Mouse (Mus musculus): Measurements from ENCODE around the gene Msrb3. TPM values are rescaled to one million over a fixed set of nuclear protein-coding genes. Genes with fewer than 3 reads are reported as not detected.

The Msrb3 gene
- polyA plus RNA-seq, 1 experiment, result 9.4 TPM

- Histone ChIP-seq H3K4me1 (ENCODE audit: control insufficient read depth, insufficient read depth, low read length) (no peaks in the 10 kb centered on the region; the same call in 1 of the 2 replicates), H3K4me3 (ENCODE audit: insufficient read depth, low read depth, low read length) (no peak overlapping the region), H3K36me3 (ENCODE audit: control insufficient read depth, insufficient read depth, low read length) (no peaks in the 10 kb centered on the region), H3K27me3 (replicated peaks; ENCODE audit: control insufficient read depth, insufficient read depth, low read length) (no peaks in the 10 kb centered on the region; the same call in 1 of the 2 replicates), H3K27ac (ENCODE audit: insufficient read depth, low read depth, low read length) (no peak overlapping the region)
- WGBS, result 60% methylated on average over 4 of the region's 4 CpGs
- DNase-seq, result no peak
- no peak for TF ChIP-seq POLR2A (IDR thresholded peaks at IDR 0.05; ENCODE audit: low read depth, low read length)
- no peak for TF ChIP-seq CTCF (conservative IDR thresholded peaks at IDR 0.05; ENCODE audit: insufficient read depth, insufficient read length, low read depth, low read length)
Observed at GRCm38 (mm10) chr10:120810832-120811571, 87.9 kb downstream of the Msrb3 start.

GRCm38 (mm10) chr10:120810053-120810696 lies 88.7 kb downstream of the Msrb3 start:
- DNase-seq, result no peak
- no peak overlapping the region for H3K27ac ChIP-seq (ENCODE audit: insufficient read depth, low read depth, low read length)

GRCm38 (mm10) chr10:120808167-120808566 lies 90.7 kb downstream of the Msrb3 start:
- H3K27me3 ChIP-seq (replicated peaks; ENCODE audit: control insufficient read depth, insufficient read depth, low read length), result no peaks in the 10 kb centered on the region; the same call in 1 of the 2 replicates
- no peak overlapping the region for H3K27ac ChIP-seq (ENCODE audit: insufficient read depth, low read depth, low read length)
- no peak for DNase-seq
- H3K36me3 ChIP-seq (ENCODE audit: control insufficient read depth, insufficient read depth, low read length), result no peaks in the 10 kb centered on the region
- H3K4me3 ChIP-seq (ENCODE audit: insufficient read depth, low read depth, low read length), result no peak overlapping the region
- TF ChIP-seq POLR2A (IDR thresholded peaks at IDR 0.05; ENCODE audit: low read depth, low read length) (no peak), CTCF (conservative IDR thresholded peaks at IDR 0.05; ENCODE audit: insufficient read depth, insufficient read length, low read depth, low read length) (no peak)
- H3K4me1 ChIP-seq (ENCODE audit: control insufficient read depth, insufficient read depth, low read length), result no peaks in the 10 kb centered on the region; the same call in 1 of the 2 replicates
- WGBS, result 98% methylated on average over 4 of the region's 4 CpGs

More at GRCm38 (mm10) chr10:120810053-120810696, 88.7 kb downstream of the Msrb3 start:
- 62% methylated on average over 14 of the region's 14 CpGs for WGBS
- TF ChIP-seq POLR2A (IDR thresholded peaks at IDR 0.05; ENCODE audit: low read depth, low read length), result no peak
- no peak for TF ChIP-seq CTCF (conservative IDR thresholded peaks at IDR 0.05; ENCODE audit: insufficient read depth, insufficient read length, low read depth, low read length)
- H3K27me3 ChIP-seq (replicated peaks; ENCODE audit: control insufficient read depth, insufficient read depth, low read length), result no peaks in the 10 kb centered on the region; the same call in 1 of the 2 replicates
- no peaks in the 10 kb centered on the region; the same call in 1 of the 2 replicates for H3K4me1 ChIP-seq (ENCODE audit: control insufficient read depth, insufficient read depth, low read length)
- H3K4me3 ChIP-seq (ENCODE audit: insufficient read depth, low read depth, low read length), result no peak overlapping the region
- H3K36me3 ChIP-seq (ENCODE audit: control insufficient read depth, insufficient read depth, low read length), result no peaks in the 10 kb centered on the region

GRCm38 (mm10) chr10:120801127-120801526 lies 97.8 kb downstream of the Msrb3 start:
- TF ChIP-seq POLR2A (IDR thresholded peaks at IDR 0.05; ENCODE audit: low read depth, low read length), result no peak
- no peak for TF ChIP-seq CTCF (conservative IDR thresholded peaks at IDR 0.05; ENCODE audit: insufficient read depth, insufficient read length, low read depth, low read length)
- H3K4me3 ChIP-seq (ENCODE audit: insufficient read depth, low read depth, low read length), result no peak overlapping the region
- 28% methylated on average over 6 of the region's 6 CpGs for WGBS
- DNase-seq, result no peak
- no peak overlapping the region for H3K27ac ChIP-seq (ENCODE audit: insufficient read depth, low read depth, low read length)
- H3K36me3 ChIP-seq (ENCODE audit: control insufficient read depth, insufficient read depth, low read length), result no peaks in the 10 kb centered on the region
- H3K4me1 ChIP-seq (ENCODE audit: control insufficient read depth, insufficient read depth, low read length), result no peaks in the 10 kb centered on the region
- H3K27me3 ChIP-seq (replicated peaks; ENCODE audit: control insufficient read depth, insufficient read depth, low read length), result no peaks in the 10 kb centered on the region

- TF ChIP-seq POLR2A (IDR thresholded peaks at IDR 0.05; ENCODE audit: low read depth, low read length) (no peak), CTCF (conservative IDR thresholded peaks at IDR 0.05; ENCODE audit: insufficient read depth, insufficient read length, low read depth, low read length) (no peak)
- 69% methylated on average over 6 of the region's 6 CpGs for WGBS
- H3K27me3 ChIP-seq (replicated peaks; ENCODE audit: control insufficient read depth, insufficient read depth, low read length), result no peaks in the 10 kb centered on the region
Observed at GRCm38 (mm10) chr10:120799479-120799878, 99.4 kb downstream of the Msrb3 start.

DNA sequence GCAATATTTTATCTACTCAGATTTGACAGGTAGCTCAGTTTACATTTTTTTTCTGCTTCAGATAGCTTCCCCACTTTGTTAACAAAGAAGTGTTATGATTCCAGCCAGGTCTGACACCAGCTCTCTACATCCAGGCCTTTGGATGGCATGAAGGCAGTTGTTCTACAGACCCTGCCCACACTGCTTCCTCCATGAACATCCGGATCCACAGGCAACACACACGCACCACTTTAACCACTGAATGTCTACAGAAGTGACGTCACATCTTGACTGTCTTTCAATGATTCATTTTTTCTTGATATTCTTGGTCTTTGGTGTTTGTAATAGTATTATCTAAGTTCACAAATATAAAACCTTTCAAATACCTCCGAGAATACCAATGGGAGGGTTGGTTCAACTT lies 102.2 kb downstream of the Msrb3 start:
- DNase-seq, result no peak
- H3K36me3 ChIP-seq (ENCODE audit: control insufficient read depth, insufficient read depth, low read length), result no peaks in the 10 kb centered on the region
- no peaks in the 10 kb centered on the region for H3K4me1 ChIP-seq (ENCODE audit: control insufficient read depth, insufficient read depth, low read length)
- no peak for TF ChIP-seq CTCF (conservative IDR thresholded peaks at IDR 0.05; ENCODE audit: insufficient read depth, insufficient read length, low read depth, low read length)
- TF ChIP-seq POLR2A (IDR thresholded peaks at IDR 0.05; ENCODE audit: low read depth, low read length), result no peak
- H3K4me3 ChIP-seq (ENCODE audit: insufficient read depth, low read depth, low read length), result no peak overlapping the region
- H3K27ac ChIP-seq (ENCODE audit: insufficient read depth, low read depth, low read length), result no peak overlapping the region
- 84% methylated on average over 4 of the region's 4 CpGs for WGBS
- no peaks in the 10 kb centered on the region for H3K27me3 ChIP-seq (replicated peaks; ENCODE audit: control insufficient read depth, insufficient read depth, low read length)

More at GRCm38 (mm10) chr10:120799479-120799878, 99.4 kb downstream of the Msrb3 start:
- Histone ChIP-seq H3K4me3 (ENCODE audit: insufficient read depth, low read depth, low read length) (no peak overlapping the region), H3K27ac (ENCODE audit: insufficient read depth, low read depth, low read length) (no peak overlapping the region), H3K36me3 (ENCODE audit: control insufficient read depth, insufficient read depth, low read length) (no peaks in the 10 kb centered on the region), H3K4me1 (ENCODE audit: control insufficient read depth, insufficient read depth, low read length) (no peaks in the 10 kb centered on the region)
- no peak for DNase-seq

DNA sequence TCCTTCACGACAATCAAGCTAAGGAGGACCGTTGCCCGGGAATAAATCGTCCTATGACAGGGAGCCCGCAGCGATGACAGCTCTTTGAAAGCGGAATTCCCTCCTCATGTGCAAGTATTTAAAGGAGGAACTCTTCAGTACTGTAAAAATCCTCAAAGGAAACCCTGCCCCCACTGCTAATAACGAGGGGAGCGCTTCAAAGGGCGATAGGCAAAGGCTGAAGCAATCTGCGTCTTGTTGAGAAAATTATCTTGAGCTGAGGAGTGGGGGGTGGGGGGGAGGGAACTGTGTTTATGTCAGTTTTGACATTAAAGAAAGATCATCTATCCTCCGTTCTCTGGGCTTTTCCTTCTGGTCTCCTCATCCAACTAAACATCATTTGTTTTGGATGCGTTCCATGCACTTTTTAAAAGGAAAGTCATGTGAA lies 104.5 kb downstream of the Msrb3 start:
- TF ChIP-seq POLR2A (IDR thresholded peaks at IDR 0.05; ENCODE audit: low read depth, low read length) (no peak), CTCF (conservative IDR thresholded peaks at IDR 0.05; ENCODE audit: insufficient read depth, insufficient read length, low read depth, low read length) (no peak)
- Histone ChIP-seq H3K27ac (ENCODE audit: insufficient read depth, low read depth, low read length) (no peak overlapping the region), H3K27me3 (replicated peaks; ENCODE audit: control insufficient read depth, insufficient read depth, low read length) (no peaks in the 10 kb centered on the region)

More for the DNA sequence above, 104.5 kb downstream of the Msrb3 start:
- 25% methylated on average over 13 of the region's 13 CpGs for WGBS
- Histone ChIP-seq H3K4me1 (ENCODE audit: control insufficient read depth, insufficient read depth, low read length) (no peaks in the 10 kb centered on the region), H3K36me3 (ENCODE audit: control insufficient read depth, insufficient read depth, low read length) (no peaks in the 10 kb centered on the region), H3K4me3 (ENCODE audit: insufficient read depth, low read depth, low read length) (no peak overlapping the region)
- no peak for DNase-seq

All from kidney, adult 2 months (tissue).